Mouse (Mus musculus) brown adipose tissue, adult 24 weeks (tissue): Measurements from ENCODE around the gene Hist1h1c. TPM values are rescaled to one million over a fixed set of nuclear protein-coding genes. Genes with fewer than 3 reads are reported as not detected.

Source experiments
- H3K27ac ChIP-seq: fragments of 200-500 bp; replicated peaks from 2 replicates; pipeline ENCODE4 v1.5.1; 2012; ENCODE audit warnings: low read depth, mild to moderate bottlenecking, low read length
- H3K4me1 ChIP-seq: fragments of 200-500 bp; 2 replicates; pipeline ENCODE4 v1.6.1; 2012; ENCODE audit warnings: low read length, mixed read lengths; ENCODE audit not compliant: control insufficient read depth, insufficient read depth, insufficient read length
- H3K4me3 ChIP-seq: fragments of 200-500 bp; 2 replicates; pipeline ENCODE4 v1.5.1; 2012; ENCODE audit warnings: low read depth, mild to moderate bottlenecking, low read length, moderate library complexity; ENCODE audit not compliant: insufficient read depth
- polyA plus RNA-seq: library from polyadenylated mRNA; stranded (reverse); fragments of >200 nt; gene quantifications from 2 replicates; pipeline ENCODE4 v1.2.4, GENCODE M21; 2012; ENCODE audit not compliant: missing spikeins, insufficient read depth, insufficient read length

The Hist1h1c gene
- polyA plus RNA-seq, 1 experiment: 112 TPM

GRCm38 (mm10) chr13:23772561-23773313 lies 34.1 kb downstream of the Hist1h1c start:
- Histone ChIP-seq H3K4me1 (no peaks in the 10 kb centered on the region), H3K4me3 (no peak overlapping the region), H3K27ac (no peak overlapping the region)

- Histone ChIP-seq H3K4me3 (no peak overlapping the region), H3K27ac (no peak overlapping the region), H3K4me1 (no peaks in the 10 kb centered on the region)
These were observed 39.7 kb downstream of the Hist1h1c start for GRCm38 (mm10) chr13:23778339-23778738.

- Histone ChIP-seq H3K4me3 (no peak overlapping the region), H3K4me1 (no peaks in the 10 kb centered on the region)
These were observed 40.4 kb downstream of the Hist1h1c start for GRCm38 (mm10) chr13:23779025-23779424.

More at GRCm38 (mm10) chr13:23779025-23779424, 40.4 kb downstream of the Hist1h1c start:
- H3K27ac ChIP-seq: no peak overlapping the region

Other genes starting within 250 kb of the Hist1h1c start
- gene Btn2a2, start 250.0 kb upstream of the Hist1h1c start, polyA plus RNA-seq: not detected in 2 replicates
- gene Hist1h4h, start 207.8 kb upstream of the Hist1h1c start, polyA plus RNA-seq: 69.6 and 128 TPM in 2 replicates
- gene Hist1h2af, start 204.9 kb upstream of the Hist1h1c start, polyA plus RNA-seq: not detected in 2 replicates
- gene Hist1h3g, start 203.4 kb upstream of the Hist1h1c start, polyA plus RNA-seq: not detected in 2 replicates
- 1.7 and 2.3 TPM in 2 replicates for gene Hist1h2bh, start 195.4 kb upstream of the Hist1h1c start, polyA plus RNA-seq
- gene Hist1h3f, start 194.8 kb upstream of the Hist1h1c start, polyA plus RNA-seq: not detected in 2 replicates
- gene Hist1h4f, start 187.2 kb upstream of the Hist1h1c start, polyA plus RNA-seq: not detected in 2 replicates
- 0.24 and 1.1 TPM in 2 replicates for gene Hist1h1d, start 185.5 kb upstream of the Hist1h1c start, polyA plus RNA-seq
- gene Hist1h3e, start 176.4 kb upstream of the Hist1h1c start, polyA plus RNA-seq: 2.8 and 2.9 TPM in 2 replicates
- not detected in 2 replicates for gene Hist1h2ae, start 167.6 kb upstream of the Hist1h1c start, polyA plus RNA-seq
- gene Hist1h2bg, start 167.4 kb upstream of the Hist1h1c start, polyA plus RNA-seq: not detected in 2 replicates
- 4.4 TPM in 1 of 2 replicates, not detected in the other for gene Hist1h2bf, start 164.6 kb upstream of the Hist1h1c start, polyA plus RNA-seq
- gene Hist1h2ad, start 164.4 kb upstream of the Hist1h1c start, polyA plus RNA-seq: not detected in 2 replicates
- gene Hist1h3d, start 163.0 kb upstream of the Hist1h1c start, polyA plus RNA-seq: 1.1 and 2.5 TPM in 2 replicates
- not detected in 2 replicates for gene Hist1h4d, start 157.2 kb upstream of the Hist1h1c start, polyA plus RNA-seq
- gene Hist1h2be, start 117.7 kb upstream of the Hist1h1c start, polyA plus RNA-seq: 8.2 and 13.8 TPM in 2 replicates
- 4.0 TPM in 2 replicates for gene Hist1h1e, start 116.2 kb upstream of the Hist1h1c start, polyA plus RNA-seq
- 0.59 and 1.0 TPM in 2 replicates for gene Hist1h2ac, start 54.9 kb upstream of the Hist1h1c start, polyA plus RNA-seq
- 190 and 234 TPM in 2 replicates for gene Hist1h2bc, start 54.6 kb upstream of the Hist1h1c start, polyA plus RNA-seq
- gene Hist1h1t, start 43.0 kb upstream of the Hist1h1c start, polyA plus RNA-seq: not detected in 2 replicates
- 2.1 TPM in 1 of 2 replicates, not detected in the other for gene Hist1h4c, start 40.4 kb upstream of the Hist1h1c start, polyA plus RNA-seq
- gene Hfe, start 28.0 kb upstream of the Hist1h1c start, polyA plus RNA-seq: 30.2 and 34.3 TPM in 2 replicates
- gene Hist1h3c, start 6.8 kb downstream of the Hist1h1c start, polyA plus RNA-seq: not detected in 2 replicates
- not detected in 2 replicates for gene Hist1h2bb, start 7.9 kb downstream of the Hist1h1c start, polyA plus RNA-seq
- not detected in 2 replicates for gene Hist1h2ab, start 12.3 kb downstream of the Hist1h1c start, polyA plus RNA-seq
- gene Hist1h3b, start 13.5 kb downstream of the Hist1h1c start, polyA plus RNA-seq: not detected in 2 replicates
- gene Hist1h4b, start 18.2 kb downstream of the Hist1h1c start, polyA plus RNA-seq: not detected in 2 replicates
- not detected in 2 replicates for gene Hist1h4a, start 22.4 kb downstream of the Hist1h1c start, polyA plus RNA-seq
- not detected in 2 replicates for gene Hist1h3a, start 23.6 kb downstream of the Hist1h1c start, polyA plus RNA-seq
- gene Hist1h1a, start 24.9 kb downstream of the Hist1h1c start, polyA plus RNA-seq: not detected in 2 replicates
- gene Trim38, start 31.1 kb downstream of the Hist1h1c start, polyA plus RNA-seq: not detected in 2 replicates
- gene Slc17a2, start 68.2 kb downstream of the Hist1h1c start, polyA plus RNA-seq: not detected in 2 replicates
- gene Slc17a3, start 100.6 kb downstream of the Hist1h1c start, polyA plus RNA-seq: not detected in 2 replicates
- gene Slc17a1, start 128.9 kb downstream of the Hist1h1c start, polyA plus RNA-seq: not detected in 2 replicates
- not detected in 2 replicates for gene Slc17a4, start 176.2 kb downstream of the Hist1h1c start, polyA plus RNA-seq
- not detected in 2 replicates for gene Hist1h2ba, start 195.3 kb downstream of the Hist1h1c start, polyA plus RNA-seq
- not detected in 2 replicates for gene Hist1h2aa, start 195.7 kb downstream of the Hist1h1c start, polyA plus RNA-seq